Mouse (Mus musculus) kidney, postnatal 4 days (tissue): ENCODE measurements at regions not wholly inside any gene's neighbourhood (a gene's known extent, or its start where the extent isn't known, plus 50 kb on each side); places are given as distances from the start of the nearest gene placed in this dataset.

Experiments used
- DNase-seq, 2 experiments: peaks; one replicate each; pipeline ENCODE4 v3.0.0; 2021; ENCODE audit warnings: mixed read lengths in 2 of 2

GRCm38 (mm10) chr17:9762436-9762835 is 92.9 kb upstream of the Pabpc6 start:
- peak in 1 of 2 experiments; percentile 14 for DNase-seq

GRCm38 (mm10) chr17:9760706-9761059 is 91.2 kb upstream of the Pabpc6 start:
- DNase-seq = no peak

GRCm38 (mm10) chr17:9760026-9760705 is 90.6 kb upstream of the Pabpc6 start:
- DNase-seq = no peak

- DNase-seq = peak; percentile 72 to 78
Observed at GRCm38 (mm10) chr17:9759421-9759852, 89.9 kb upstream of the Pabpc6 start.

- DNase-seq = no peak
Observed at GRCm38 (mm10) chr17:9757725-9758251, 88.3 kb upstream of the Pabpc6 start.

GRCm38 (mm10) chr17:9756675-9757074 is 87.2 kb upstream of the Pabpc6 start:
- peak in 1 of 2 experiments; percentile 26 for DNase-seq

GRCm38 (mm10) chr17:9756196-9756595 is 86.7 kb upstream of the Pabpc6 start:
- DNase-seq = peak; percentile 87 to 89

GRCm38 (mm10) chr17:9755576-9755975 is 86.1 kb upstream of the Pabpc6 start:
- no peak for DNase-seq

GRCm38 (mm10) chr17:9754884-9755405 is 85.4 kb upstream of the Pabpc6 start:
- DNase-seq = no peak

GRCm38 (mm10) chr17:9752848-9753247 is 83.3 kb upstream of the Pabpc6 start:
- no peak for DNase-seq

GRCm38 (mm10) chr17:9751348-9752170 is 82.0 kb upstream of the Pabpc6 start:
- DNase-seq = no peak

GRCm38 (mm10) chr17:9750046-9750445 is 80.5 kb upstream of the Pabpc6 start:
- DNase-seq = no peak

GRCm38 (mm10) chr17:9749301-9749700 is 79.8 kb upstream of the Pabpc6 start:
- no peak for DNase-seq

- no peak for DNase-seq
Observed at GRCm38 (mm10) chr17:9747893-9748292, 78.4 kb upstream of the Pabpc6 start.

- DNase-seq = no peak
Observed at GRCm38 (mm10) chr17:9743342-9743741, 73.8 kb upstream of the Pabpc6 start.

GRCm38 (mm10) chr17:9741321-9741720 is 71.8 kb upstream of the Pabpc6 start:
- no peak for DNase-seq

- no peak for DNase-seq
Observed at GRCm38 (mm10) chr17:9729020-9729419, 59.5 kb upstream of the Pabpc6 start.

GRCm38 (mm10) chr17:9725704-9726469 is 56.4 kb upstream of the Pabpc6 start:
- peak in 1 of 2 experiments; percentile 4 for DNase-seq

GRCm38 (mm10) chr17:9723484-9723883 is 54.0 kb upstream of the Pabpc6 start:
- no peak for DNase-seq

- DNase-seq = no peak
Observed at GRCm38 (mm10) chr17:9722709-9723108, 53.2 kb upstream of the Pabpc6 start.
